Mouse (Mus musculus): ENCODE data around the gene Zfp207.
"Not testable (repeated sequence)": the region's sequence is repeated elsewhere in the genome, so short reads cannot be mapped to it uniquely, and the experiment has no call there.

DNA sequence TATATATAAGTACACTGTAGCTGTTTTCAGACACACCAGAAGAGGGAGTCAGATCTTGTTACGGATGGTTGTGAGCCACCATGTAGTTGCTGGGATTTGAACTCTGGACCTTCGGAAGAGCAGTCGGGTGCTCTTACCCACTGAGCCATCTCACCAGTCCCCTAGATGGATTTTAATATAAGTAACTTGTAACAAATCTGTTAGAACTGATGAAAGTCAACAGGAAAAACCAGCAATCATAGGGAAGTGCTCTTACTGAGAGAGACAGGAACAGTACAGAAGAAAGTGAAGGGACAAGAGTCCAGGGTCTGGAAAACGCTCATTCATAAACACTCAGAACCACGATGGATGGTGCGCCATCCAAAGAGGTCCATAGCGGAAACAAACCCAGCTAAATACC lies 3.9 kb upstream of the Zfp207 start:
- TF ChIP-seq POLR2A (IDR thresholded peaks at IDR 0.05; ENCODE audit: low read depth, low read length); CTCF (conservative IDR thresholded peaks at IDR 0.05; ENCODE audit: insufficient read depth, insufficient read length, low read depth, low read length): not testable (repeated sequence)
